Mouse (Mus musculus) bone marrow macrophage, adult 2 months (primary cell): Measurements from ENCODE around the gene Ttc21b.

Experiments used
- CTCF ChIP-seq: IDR thresholded peaks from 2 replicates; pipeline ENCODE4 v1.5.1; 2012; ENCODE audit warnings: low read depth, mild to moderate bottlenecking, low read length, moderate library complexity
- POLR2A ChIP-seq: IDR thresholded peaks from 2 replicates; pipeline ENCODE4 v1.6.1; 2012; ENCODE audit warnings: mild to moderate bottlenecking, low read depth, low read length, borderline replicate concordance

- TF ChIP-seq POLR2A = no peak
- TF ChIP-seq CTCF = no peak
Measured at GRCm38 (mm10) chr2:66140246-66140645, 116.2 kb downstream of the Ttc21b start.
